Mouse (Mus musculus) adrenal gland, postnatal 4 days (tissue): ENCODE data around the gene Ace3. TPM values are rescaled to one million over a fixed set of nuclear protein-coding genes. Genes with fewer than 3 reads are reported as not detected.

Source experiments
- DNase-seq, 2 experiments: peaks; one replicate each; pipeline ENCODE4 v3.0.0; 2021 to 2022; ENCODE audit warnings: low spot score in 2 of 2, mixed read lengths in 2 of 2
- long read RNA-seq, 2 experiments: library from polyadenylated mRNA; stranded (forward); transcript quantifications; one replicate each; pipeline ENCODE4 v2.0.0; 2021
- total RNA-seq, 2 experiments: library from RNA; stranded (reverse); gene quantifications; 2 replicates each; pipeline ENCODE4 v1.2.3; 2021

Ace3 gene
- total RNA-seq = not detected
- long read RNA-seq, experiment 1 = 0 reads
- long read RNA-seq, experiment 2 = 0 reads

GRCm38 (mm10) chr11:105994375-105994774, at the start of gene Ace3:
TSS of gene Ace3 (plus strand) at chr11:105994675.
- no peak for DNase-seq

- DNase-seq = no peak
Measured at GRCm38 (mm10) chr11:105944770-105945672, 49.5 kb upstream of the Ace3 start.

- no peak for DNase-seq
Measured at GRCm38 (mm10) chr11:105946694-105947154, 47.8 kb upstream of the Ace3 start.

GRCm38 (mm10) chr11:105948255-105948654, 46.2 kb upstream of the Ace3 start:
- no peak for DNase-seq

GRCm38 (mm10) chr11:105950519-105950918, 44.0 kb upstream of the Ace3 start:
- no peak for DNase-seq

- DNase-seq = no peak
Measured at GRCm38 (mm10) chr11:105951601-105952044, 42.9 kb upstream of the Ace3 start.

GRCm38 (mm10) chr11:105952111-105952510, 42.4 kb upstream of the Ace3 start:
- no peak for DNase-seq

GRCm38 (mm10) chr11:105952911-105953386, 41.5 kb upstream of the Ace3 start, which contains the start of gene Cyb561:
TSS of gene Cyb561 (minus strand) at chr11:105953336.
- no peak for DNase-seq

- peak in 1 of 2 experiments; percentile 36 for DNase-seq
Measured at GRCm38 (mm10) chr11:105953402-105953801, 41.1 kb upstream of the Ace3 start.

- no peak for DNase-seq
Measured at GRCm38 (mm10) chr11:105955815-105956430, 38.6 kb upstream of the Ace3 start.

GRCm38 (mm10) chr11:105957501-105957900, 37.0 kb upstream of the Ace3 start:
- no peak for DNase-seq

GRCm38 (mm10) chr11:105958566-105958965, 35.9 kb upstream of the Ace3 start:
- DNase-seq = no peak

GRCm38 (mm10) chr11:105959355-105959754, 35.1 kb upstream of the Ace3 start:
- no peak for DNase-seq

GRCm38 (mm10) chr11:105964691-105965090, 29.8 kb upstream of the Ace3 start:
- no peak for DNase-seq

- no peak for DNase-seq
Measured at GRCm38 (mm10) chr11:105966288-105966687, 28.2 kb upstream of the Ace3 start.

GRCm38 (mm10) chr11:105967741-105968574, 26.5 kb upstream of the Ace3 start, which contains the start of gene Ace:
TSS of gene Ace (plus strand) at chr11:105967945.
- no peak for DNase-seq

- no peak for DNase-seq
Measured at GRCm38 (mm10) chr11:105968948-105969347, 25.5 kb upstream of the Ace3 start.

- no peak for DNase-seq
Measured at GRCm38 (mm10) chr11:105969516-105969915, 25.0 kb upstream of the Ace3 start.

GRCm38 (mm10) chr11:105974593-105974992, 19.9 kb upstream of the Ace3 start:
- DNase-seq = no peak

- DNase-seq = no peak
Measured at GRCm38 (mm10) chr11:105975050-105975449, 19.4 kb upstream of the Ace3 start.

GRCm38 (mm10) chr11:105975636-105976035, 18.8 kb upstream of the Ace3 start:
- no peak for DNase-seq
